Mouse (Mus musculus) myocyte (in vitro differentiated cells): ENCODE measurements at regions not wholly inside any gene's neighbourhood (a gene's known extent, or its start where the extent isn't known, plus 50 kb on each side); places are given as distances from the start of the nearest gene placed in this dataset.

Experiments
- MYOD1 ChIP-seq, 3 experiments: IDR thresholded peaks; one replicate each; pipeline ENCODE4 v1.6.1; 2011; ENCODE audit warnings: control low read depth in 2 of 3, low read depth in 2 of 3, mild to moderate bottlenecking in 2 of 3, moderate library complexity in 1 of 3; ENCODE audit not compliant: insufficient read length in 2 of 3, control insufficient read depth in 1 of 3
- POLR2A ChIP-seq: IDR thresholded peaks from one replicate; pipeline ENCODE4 v1.6.1; 2011; ENCODE audit warnings: low read depth, mild to moderate bottlenecking, control low read depth, moderate library complexity; ENCODE audit not compliant: insufficient read length
- POLR2AphosphoS2 ChIP-seq: IDR thresholded peaks from one replicate; pipeline ENCODE4 v1.6.1; 2011; ENCODE audit warnings: low read depth, control low read depth; ENCODE audit not compliant: insufficient read length
- TCF12 ChIP-seq: IDR thresholded peaks from one replicate; pipeline ENCODE4 v1.6.1; 2011; ENCODE audit warnings: mild to moderate bottlenecking, control low read depth; ENCODE audit not compliant: poor library complexity, insufficient read depth, severe bottlenecking
- TCF3 ChIP-seq: IDR thresholded peaks from one replicate; pipeline ENCODE4 v1.6.1; 2011; ENCODE audit warnings: low read depth, control low read depth; ENCODE audit not compliant: insufficient read length
- USF1 ChIP-seq: IDR thresholded peaks from one replicate; pipeline ENCODE4 v1.6.1; 2011; ENCODE audit warnings: low read depth, mild to moderate bottlenecking, control low read depth, moderate library complexity

DNA sequence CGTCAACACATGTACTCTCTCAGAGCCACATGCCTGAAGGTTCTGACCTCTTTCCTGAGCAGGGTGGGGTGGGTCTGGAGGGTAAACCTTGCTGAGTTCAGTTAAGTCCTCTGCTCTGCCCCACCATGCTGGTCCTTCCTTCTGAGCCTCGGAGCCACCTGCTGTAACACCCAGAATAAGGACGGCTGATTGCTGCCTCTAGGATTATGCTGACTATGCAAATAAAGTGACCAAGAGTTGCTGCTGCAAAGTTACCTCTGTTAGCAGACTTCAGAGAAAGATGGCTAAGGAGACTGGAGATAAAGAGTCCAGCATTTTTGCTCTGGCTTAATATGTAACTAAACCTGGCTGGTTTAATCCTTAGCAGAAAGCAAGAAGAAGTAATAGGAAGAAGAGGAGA is 177.6 kb upstream of the Adgrl2 start:
- TF ChIP-seq MYOD1 (IDR thresholded peaks at IDR 0.05; ENCODE audit: control insufficient read depth in 1 of 3, insufficient read length in 2 of 3, low read depth in 2 of 3) (no peak), POLR2AphosphoS2 (no peak), TCF3 (no peak), USF1 (no peak), POLR2A (no peak), TCF12 (no peak)
